Mouse (Mus musculus): ENCODE data around the gene Tmprss9. TPM values are rescaled to one million over a fixed set of nuclear protein-coding genes. Genes with fewer than 3 reads are reported as not detected.

Gene Tmprss9
- polyA plus RNA-seq, 1 experiment from 2014 or later, result 0.14 TPM

DNA sequence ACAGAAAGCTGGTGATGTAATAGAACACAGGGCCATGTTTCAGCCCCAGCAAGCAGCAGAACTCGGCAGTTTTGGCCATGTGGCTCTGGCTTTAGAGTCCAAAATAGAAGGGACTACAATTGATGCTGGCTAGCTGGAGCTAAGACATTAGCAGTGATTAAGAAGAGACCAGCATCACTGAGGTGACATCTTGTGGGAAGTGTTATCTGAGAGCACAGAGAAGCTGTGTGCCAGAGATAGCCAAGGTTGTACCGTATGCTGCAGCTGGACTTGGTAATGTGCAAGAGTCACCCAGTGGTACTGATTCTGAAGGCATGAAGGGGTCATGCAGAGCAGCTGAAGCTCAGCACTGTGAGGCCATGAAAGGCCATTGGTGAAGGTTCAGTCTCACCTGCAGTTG, 43.6 kb downstream of the Tmprss9 start:
- Histone ChIP-seq H3K4me1 (replicated peaks) (peaks cover 36% of the 10 kb centered on the region), H3K27me3 (ENCODE audit: insufficient read depth, poor library complexity, severe bottlenecking) (no peaks in the 10 kb centered on the region; the same call in 1 of the 2 replicates), H3K4me3 (no peak overlapping the region), H3K27ac (no peak overlapping the region), H3K36me3 (peaks cover 62% of the 10 kb centered on the region), H3K9me3 (no peaks in the 10 kb centered on the region)
- no peak for DNase-seq (ENCODE audit: low spot score)
- WGBS, result 93% methylated on average over 2 of the region's 2 CpGs

- 95% methylated on average over 4 of the region's 4 CpGs for WGBS
- Histone ChIP-seq H3K9me3 (no peaks in the 10 kb centered on the region), H3K27me3 (ENCODE audit: insufficient read depth, poor library complexity, severe bottlenecking) (no peaks in the 10 kb centered on the region; the same call in 1 of the 2 replicates), H3K4me1 (replicated peaks) (peaks cover 36% of the 10 kb centered on the region), H3K27ac (no peak overlapping the region), H3K36me3 (peaks cover 57% of the 10 kb centered on the region), H3K4me3 (peak overlapping the region; percentile 80; the same call in 1 of the 2 replicates)
- no peak for DNase-seq (ENCODE audit: low spot score)
Observed at GRCm38 (mm10) chr10:80915736-80916135, 44.1 kb downstream of the Tmprss9 start.

- H3K9me3 ChIP-seq, result no peaks in the 10 kb centered on the region
- H3K27me3 ChIP-seq (ENCODE audit: insufficient read depth, poor library complexity, severe bottlenecking), result peaks cover 14% of the 10 kb centered on the region
- 2% methylated on average over 15 of the region's 15 CpGs for WGBS
- peaks cover 41% of the 10 kb centered on the region for H3K36me3 ChIP-seq
- H3K27ac ChIP-seq, result peak overlapping the region; percentile 91
- H3K4me3 ChIP-seq, result peak overlapping the region; percentile 80
- DNase-seq (ENCODE audit: low spot score), result no peak
- H3K4me1 ChIP-seq (replicated peaks), result peaks cover 49% of the 10 kb centered on the region
Observed at GRCm38 (mm10) chr10:80917336-80917778, 45.7 kb downstream of the Tmprss9 start.

GRCm38 (mm10) chr10:80917779-80918434, 46.3 kb downstream of the Tmprss9 start, which contains the start of gene Lmnb2:
Gene Lmnb2, minus strand, starts transcription at chr10:80918245.
- H3K36me3 ChIP-seq, result peaks cover 36% of the 10 kb centered on the region

DNA sequence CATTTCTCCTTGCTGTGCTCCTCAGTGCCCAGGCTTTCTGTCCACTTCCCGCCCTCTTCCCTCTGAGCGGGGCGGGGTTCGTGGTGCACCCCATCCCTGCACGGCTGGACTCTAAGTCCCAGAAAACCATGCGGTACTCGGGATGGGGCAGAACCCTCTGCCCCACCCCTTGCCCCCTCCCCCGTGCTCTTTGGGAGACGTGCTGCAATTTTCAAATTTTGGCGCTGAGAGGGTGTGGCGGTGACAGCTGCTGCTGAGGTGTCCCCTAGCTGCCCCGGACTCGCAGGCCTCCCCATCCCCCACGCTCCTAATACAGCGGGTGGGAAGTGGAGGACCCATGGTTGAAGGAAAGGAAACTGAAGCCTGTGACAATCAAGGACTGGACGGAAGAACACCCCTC, 50.3 kb downstream of the Tmprss9 start:
- peak; percentile 51 for DNase-seq (ENCODE audit: low spot score)
- H3K4me1 ChIP-seq (replicated peaks), result peaks cover 47% of the 10 kb centered on the region
- H3K36me3 ChIP-seq, result no peaks in the 10 kb centered on the region
- peak overlapping the region; percentile 46 for H3K4me3 ChIP-seq
- 6% methylated on average over 16 of the region's 16 CpGs for WGBS
- H3K27me3 ChIP-seq (ENCODE audit: insufficient read depth, poor library complexity, severe bottlenecking), result peaks cover 14% of the 10 kb centered on the region
- peak overlapping the region; percentile 78 for H3K27ac ChIP-seq
- H3K9me3 ChIP-seq, result 0 out of 2 replicates have a peak, but pooled peaks cover 3% of the 10 kb centered on the region

More at GRCm38 (mm10) chr10:80917779-80918434, 46.3 kb downstream of the Tmprss9 start, which contains the start of gene Lmnb2:
- WGBS, result under 1% methylated on average over 61 of the region's 61 CpGs
- peak within 1 kb of the TSS; percentile 91 for H3K27ac ChIP-seq
- H3K27me3 ChIP-seq (ENCODE audit: insufficient read depth, poor library complexity, severe bottlenecking), result peaks cover 14% of the 10 kb centered on the region
- peaks cover 52% of the 10 kb centered on the region for H3K4me1 ChIP-seq (replicated peaks)
- H3K4me3 ChIP-seq, result peak within 1 kb of the TSS; percentile 80
- H3K9me3 ChIP-seq, result no peaks in the 10 kb centered on the region
- peak; percentile 77 for DNase-seq (ENCODE audit: low spot score)

DNA sequence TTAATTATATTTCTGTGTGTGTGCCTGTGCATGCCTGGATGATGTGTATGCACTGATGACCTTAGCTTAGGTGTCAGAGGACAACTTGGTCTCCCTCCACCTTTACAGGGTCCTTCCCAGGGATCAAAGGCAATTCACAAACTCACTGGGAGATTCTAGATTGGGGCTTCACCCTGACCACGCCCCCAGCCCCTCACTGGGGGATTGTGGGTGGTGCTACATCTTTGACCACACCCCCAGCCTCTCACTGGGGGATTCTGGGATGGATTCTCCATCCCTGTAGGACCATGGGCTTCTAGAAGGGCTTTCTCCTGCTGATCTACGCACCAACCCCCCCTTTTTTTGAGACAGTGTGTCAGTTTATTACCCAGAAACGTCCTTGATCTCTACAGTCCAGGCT, 53.8 kb downstream of the Tmprss9 start:
- peaks cover 52% of the 10 kb centered on the region for H3K4me1 ChIP-seq (replicated peaks)
- WGBS, result 49% methylated on average over 3 of the region's 3 CpGs

DNA sequence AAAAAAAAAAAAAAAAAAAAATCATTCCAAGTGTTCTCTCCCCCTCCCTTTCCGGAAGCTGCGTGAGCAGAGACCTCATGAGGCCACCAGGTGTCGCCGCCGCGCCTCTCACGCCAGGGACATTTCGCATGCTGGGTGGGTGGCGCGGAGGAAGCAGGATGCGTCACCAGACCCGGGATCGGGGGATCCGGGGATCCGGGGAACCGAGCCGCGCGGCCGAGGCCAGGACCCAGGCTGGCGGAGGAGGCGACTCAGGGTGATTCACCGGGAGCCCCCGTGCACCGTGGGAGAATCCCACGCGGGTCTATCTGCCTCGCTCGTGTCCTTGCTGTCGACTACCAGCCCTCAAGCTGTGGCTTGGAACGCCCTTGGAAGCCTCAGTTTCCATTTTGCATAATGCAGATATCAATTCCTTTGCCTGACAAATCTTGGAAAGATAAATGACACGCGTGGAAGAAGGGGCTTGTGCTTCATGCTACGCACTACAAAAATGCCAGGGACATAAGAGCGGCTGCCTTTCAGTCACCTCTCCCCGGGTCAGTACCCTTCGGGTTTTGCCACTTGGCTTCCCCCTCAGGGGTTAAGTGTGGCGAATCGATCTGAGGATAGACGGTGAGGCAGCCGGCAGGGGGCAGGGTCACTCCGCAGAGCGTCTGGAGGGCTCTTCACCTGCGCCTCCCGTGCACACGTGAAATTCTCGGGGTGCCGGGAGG, 57.1 kb downstream of the Tmprss9 start:
- Histone ChIP-seq H3K4me1 (replicated peaks) (peaks cover 67% of the 10 kb centered on the region), H3K4me3 (peak overlapping the region; percentile 63), H3K9me3 (0 out of 2 replicates have a peak, but pooled peaks cover under 1% of the 10 kb centered on the region), H3K27ac (peak overlapping the region; percentile 87), H3K36me3 (no peaks in the 10 kb centered on the region), H3K27me3 (ENCODE audit: insufficient read depth, poor library complexity, severe bottlenecking) (peaks cover 37% of the 10 kb centered on the region)
- WGBS, result under 1% methylated on average over 48 of the region's 48 CpGs
- peak; percentile 89 for DNase-seq (ENCODE audit: low spot score)

More for the DNA sequence above, 53.8 kb downstream of the Tmprss9 start:
- H3K27ac ChIP-seq, result no peak overlapping the region
- no peak overlapping the region for H3K4me3 ChIP-seq
- 0 out of 2 replicates have a peak, but pooled peaks cover 3% of the 10 kb centered on the region for H3K9me3 ChIP-seq
- H3K36me3 ChIP-seq, result no peaks in the 10 kb centered on the region
- H3K27me3 ChIP-seq (ENCODE audit: insufficient read depth, poor library complexity, severe bottlenecking), result peaks cover 18% of the 10 kb centered on the region
- no peak for DNase-seq (ENCODE audit: low spot score)

DNA sequence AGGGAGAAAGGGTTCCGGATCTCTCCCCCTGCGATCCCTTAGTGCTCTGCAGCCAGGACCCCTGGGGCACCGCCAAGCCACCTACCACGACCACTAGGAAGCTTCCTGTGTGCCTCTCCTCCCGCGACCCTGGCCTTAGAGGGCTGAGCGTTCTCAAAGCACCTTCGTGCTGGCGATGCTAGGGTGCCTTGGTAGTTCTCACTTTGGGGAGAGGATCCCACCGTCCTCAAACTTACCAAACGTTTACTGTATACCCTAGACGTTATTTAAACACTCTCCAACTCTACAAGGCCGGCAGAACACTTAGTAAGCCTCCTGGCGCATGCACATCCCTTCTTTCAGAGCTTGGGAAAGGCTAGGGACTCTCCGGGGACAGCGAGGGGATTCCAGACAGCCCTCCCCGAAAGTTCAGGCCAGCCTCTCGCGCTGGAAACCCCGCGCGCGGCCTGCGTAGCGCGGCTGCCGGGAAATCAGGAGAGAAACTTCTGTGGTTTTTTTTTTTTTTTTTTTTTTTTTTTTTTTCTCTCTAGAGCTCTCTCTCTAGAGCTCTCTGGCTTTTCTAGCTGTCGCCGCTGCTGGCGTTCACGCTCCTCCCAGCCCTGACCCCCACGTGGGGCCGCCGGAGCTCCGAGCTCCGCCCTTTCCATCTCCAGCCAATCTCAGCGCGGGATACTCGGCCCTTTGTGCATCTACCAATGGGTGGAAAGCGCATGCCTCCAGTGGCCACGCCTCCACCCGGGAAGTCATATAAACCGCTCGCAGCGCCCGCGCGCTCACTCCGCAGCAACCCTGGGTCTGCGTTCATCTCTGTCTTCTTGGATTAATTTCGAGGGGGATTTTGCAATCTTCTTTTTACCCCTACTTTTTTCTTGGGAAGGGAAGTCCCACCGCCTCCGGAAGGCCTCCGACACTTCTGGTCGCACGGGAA, 57.9 kb downstream of the Tmprss9 start, which contains the start of gene Gadd45b:
Gene Gadd45b (plus strand): TSS at position 775 of the 928 bp plus-strand sequence.
- Histone ChIP-seq H3K4me1 (replicated peaks) (peaks cover 75% of the 10 kb centered on the region), H3K27me3 (ENCODE audit: insufficient read depth, poor library complexity, severe bottlenecking) (peaks cover 45% of the 10 kb centered on the region), H3K36me3 (no peaks in the 10 kb centered on the region), H3K4me3 (peak within 1 kb of the TSS; percentile 63), H3K27ac (peak within 1 kb of the TSS; percentile 87), H3K9me3 (no peaks in the 10 kb centered on the region)
- peak; percentile 99 for DNase-seq (ENCODE audit: low spot score)
- under 1% methylated on average over 56 of the region's 56 CpGs for WGBS

DNA sequence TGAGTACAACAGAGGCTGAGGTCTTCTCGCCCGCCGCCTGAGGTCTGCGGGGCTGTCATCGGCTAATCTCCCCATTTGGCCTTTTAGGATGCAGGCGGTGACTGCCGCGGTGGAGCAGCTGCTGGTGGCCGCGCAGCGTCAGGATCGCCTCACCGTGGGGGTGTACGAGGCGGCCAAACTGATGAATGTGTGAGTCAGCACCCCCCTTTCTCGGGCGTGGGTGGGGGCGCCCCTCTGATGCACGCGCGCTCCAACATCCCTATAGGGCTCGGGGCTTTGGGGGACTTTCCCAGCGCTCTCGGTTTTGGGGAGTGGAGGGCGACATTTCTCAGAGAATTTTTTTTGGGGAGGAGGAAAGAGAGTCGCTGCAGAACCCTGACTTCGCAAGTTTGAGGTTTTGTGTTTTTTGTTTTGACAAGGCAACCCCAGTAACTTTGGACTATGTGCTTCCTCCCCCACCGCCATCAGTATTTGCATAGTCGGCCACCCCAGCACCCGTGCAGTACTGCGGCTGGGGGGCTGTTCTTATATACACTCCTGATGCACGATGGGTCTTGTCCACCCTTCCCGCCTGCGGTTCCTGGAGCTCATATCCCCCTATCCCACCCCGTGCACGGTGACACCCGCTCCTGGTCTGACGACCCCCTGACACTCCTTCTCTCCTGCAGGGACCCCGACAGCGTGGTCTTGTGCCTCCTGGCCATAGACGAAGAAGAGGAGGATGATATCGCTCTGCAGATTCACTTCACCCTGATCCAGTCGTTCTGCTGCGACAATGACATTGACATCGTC, 58.9 kb downstream of the Tmprss9 start:
- peak; percentile 40 for DNase-seq (ENCODE audit: low spot score)
- Histone ChIP-seq H3K27me3 (ENCODE audit: insufficient read depth, poor library complexity, severe bottlenecking) (peaks cover 55% of the 10 kb centered on the region), H3K27ac (peak overlapping the region; percentile 64), H3K9me3 (no peaks in the 10 kb centered on the region), H3K36me3 (no peaks in the 10 kb centered on the region), H3K4me1 (replicated peaks) (peaks cover 80% of the 10 kb centered on the region), H3K4me3 (peak overlapping the region; percentile 63)
- WGBS, result under 1% methylated on average over 45 of the region's 45 CpGs

DNA sequence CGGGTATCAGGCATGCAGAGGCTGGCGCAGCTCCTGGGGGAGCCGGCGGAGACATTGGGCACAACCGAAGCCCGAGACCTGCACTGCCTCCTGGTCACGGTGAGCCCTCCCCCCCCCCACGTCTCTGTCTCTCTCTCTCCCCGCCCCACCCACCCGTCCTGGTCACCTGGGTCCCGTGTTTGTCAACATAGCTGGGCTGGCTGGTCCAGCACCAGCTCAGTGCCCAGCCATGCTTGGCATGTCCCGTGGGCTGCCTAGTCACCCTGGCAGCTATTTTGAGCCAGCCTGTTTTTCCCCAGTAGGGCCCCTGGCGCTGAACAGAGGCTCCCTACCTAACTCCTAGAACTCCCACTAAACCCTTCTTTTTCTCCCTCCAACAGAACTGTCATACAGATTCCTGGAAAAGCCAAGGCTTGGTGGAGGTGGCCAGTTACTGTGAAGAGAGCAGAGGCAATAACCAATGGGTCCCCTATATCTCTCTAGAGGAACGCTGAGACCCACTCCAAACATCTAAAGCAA, 59.6 kb downstream of the Tmprss9 start:
- H3K27me3 ChIP-seq (ENCODE audit: insufficient read depth, poor library complexity, severe bottlenecking), result peaks cover 62% of the 10 kb centered on the region
- no peaks in the 10 kb centered on the region for H3K36me3 ChIP-seq
- H3K9me3 ChIP-seq, result no peaks in the 10 kb centered on the region
- H3K27ac ChIP-seq, result no peak overlapping the region
- H3K4me3 ChIP-seq, result peak overlapping the region; percentile 63
- 5% methylated on average over 14 of the region's 14 CpGs for WGBS
- peak; percentile 22 for DNase-seq (ENCODE audit: low spot score)
- H3K4me1 ChIP-seq (replicated peaks), result peaks cover 84% of the 10 kb centered on the region

DNA sequence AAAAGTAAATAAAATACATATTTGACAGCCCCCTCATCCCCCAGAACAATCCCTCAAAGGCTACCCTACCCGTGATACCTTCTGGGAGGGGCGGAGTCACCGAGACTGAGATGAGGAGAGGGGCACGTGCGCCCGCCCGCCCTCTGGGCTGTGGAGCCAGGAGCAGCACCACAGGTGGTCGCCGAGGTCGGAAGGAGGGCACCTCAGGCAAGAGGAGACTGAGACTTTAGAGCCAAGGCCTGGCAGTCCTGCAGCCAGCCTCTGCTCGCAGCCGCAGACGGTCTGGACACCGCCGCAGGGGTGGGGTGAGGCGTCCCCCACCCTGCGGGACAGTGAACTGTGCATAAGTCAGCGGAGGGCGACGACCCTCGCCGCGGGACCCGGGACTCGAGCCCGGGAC, 60.0 kb downstream of the Tmprss9 start:
- H3K9me3 ChIP-seq, result no peaks in the 10 kb centered on the region
- H3K36me3 ChIP-seq, result no peaks in the 10 kb centered on the region
- under 1% methylated on average over 26 of the region's 26 CpGs for WGBS
- H3K4me3 ChIP-seq, result peak overlapping the region; percentile 63
- H3K27me3 ChIP-seq (ENCODE audit: insufficient read depth, poor library complexity, severe bottlenecking), result peaks cover 67% of the 10 kb centered on the region
- peaks cover 84% of the 10 kb centered on the region for H3K4me1 ChIP-seq (replicated peaks)
- peak; percentile 51 for DNase-seq (ENCODE audit: low spot score)
- no peak overlapping the region for H3K27ac ChIP-seq

Measured in hindbrain, embryonic 10.5 days (tissue).